Mouse (Mus musculus) megakaryocyte-erythroid progenitor cell, adult 5 weeks (primary cell): ENCODE measurements around the gene Mcu. TPM values are rescaled to one million over a fixed set of nuclear protein-coding genes. Genes with fewer than 3 reads are reported as not detected.

Experiments
- polyA plus RNA-seq: library from polyadenylated mRNA; stranded (reverse); fragments of >175 nt; gene quantifications from 2 replicates; pipeline ENCODE4 v1.2.3, GENCODE M21; 2012

Mcu gene
- 9.6 and 12.1 TPM in 2 replicates for polyA plus RNA-seq

GRCm38 (mm10) chr10:59616522-59616921 lies at the start of gene Mcu:
TSS of gene Mcu (minus strand) at chr10:59616692.

DNA sequence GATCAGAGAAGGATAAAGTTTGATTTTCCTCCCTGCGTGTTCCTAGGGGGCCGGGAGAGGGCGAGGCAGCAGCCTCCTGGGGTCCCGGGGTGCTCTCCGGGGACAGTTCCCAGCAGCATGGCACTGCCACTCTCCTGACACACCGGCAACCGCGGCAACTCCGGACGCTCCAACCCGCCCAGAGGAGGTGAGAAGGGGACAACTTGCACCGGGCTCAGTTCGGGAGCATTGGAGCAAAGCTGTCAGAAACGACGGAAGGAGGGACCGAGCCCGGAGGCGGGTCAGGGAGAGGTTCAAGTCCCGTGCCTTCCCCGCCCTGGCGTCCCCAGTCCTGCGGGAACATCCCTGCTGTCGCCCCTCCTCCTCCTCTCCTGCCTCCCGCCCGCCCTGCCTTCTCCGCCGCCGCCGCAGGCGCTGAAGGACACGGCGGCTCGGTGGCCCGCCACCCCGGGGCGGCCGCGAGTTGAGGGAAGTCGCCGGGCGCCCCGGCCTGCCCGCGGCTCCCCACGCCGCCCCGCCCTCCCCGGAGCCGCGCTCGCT lies 441 bp downstream of the Mcu start, which contains the start of gene Gm10322:
Gm10322 (plus strand) TSS at position 83 of the 540 bp plus-strand sequence.

DNA sequence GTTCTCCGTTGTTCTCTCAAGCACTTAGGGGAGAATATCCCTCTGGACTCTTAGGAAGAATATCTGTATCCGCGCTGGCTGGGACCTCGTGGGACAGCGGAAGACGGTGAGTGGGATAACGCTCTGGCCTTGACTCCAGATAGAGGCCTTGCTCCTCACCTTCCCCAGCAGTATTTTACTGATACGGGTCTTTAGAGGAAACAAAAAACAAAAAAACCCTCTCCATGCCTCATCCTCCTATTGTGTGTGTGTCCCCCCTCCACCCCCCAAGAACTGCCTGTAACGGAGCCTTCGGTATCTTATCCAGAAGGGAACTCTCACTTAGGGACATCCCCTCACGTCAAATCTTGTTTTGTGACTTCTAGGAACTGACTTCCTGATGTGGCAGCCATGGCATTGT lies 174.8 kb downstream of the Mcu start, which contains the start of gene Oit3:
Oit3 (minus strand) TSS at position 44 of the 400 bp plus-strand sequence.

GRCm38 (mm10) chr10:59402899-59403792 lies 213.3 kb downstream of the Mcu start, which contains the start of gene Pla2g12b:
TSS of gene Pla2g12b (plus strand) at chr10:59403660.

Other genes starting within 250 kb of the Mcu start
- gene Gm10273, start 221.1 kb downstream of the Mcu start, polyA plus RNA-seq, result 0.33 and 0.43 TPM in 2 replicates
- not detected in 2 replicates for gene Pla2g12b, start 213.0 kb downstream of the Mcu start, polyA plus RNA-seq
- 0.20 and 0.26 TPM in 2 replicates for gene Oit3, start 174.9 kb downstream of the Mcu start, polyA plus RNA-seq
- gene Gm10322, start 629 bp downstream of the Mcu start, polyA plus RNA-seq, result 0.68 and 1.5 TPM in 2 replicates
- gene Micu1, start 85.8 kb upstream of the Mcu start, polyA plus RNA-seq, result 20.1 and 25.4 TPM in 2 replicates